Mouse (Mus musculus) splenic B cell, adult 2 months (primary cell): ENCODE measurements at regions not wholly inside any gene's neighbourhood (a gene's known extent, or its start where the extent isn't known, plus 50 kb on each side); places are given as distances from the start of the nearest gene placed in this dataset.

ENCODE experiments used
- DNase-seq: peaks from one replicate; pipeline ENCODE4 v3.0.0-alpha.2; 2011; ENCODE audit warnings: low read depth, low spot score
- H3K27me3 ChIP-seq: 2 replicates; pipeline ENCODE4 v1.6.1; 2012; ENCODE audit warnings: mild to moderate bottlenecking, low read length, moderate library complexity, mixed read lengths; ENCODE audit not compliant: control insufficient read depth, poor library complexity, insufficient read depth, severe bottlenecking
- H3K36me3 ChIP-seq: 2 replicates; pipeline ENCODE4 v1.6.1; 2012; ENCODE audit warnings: mild to moderate bottlenecking, low read length, moderate library complexity, mixed read lengths; ENCODE audit not compliant: control insufficient read depth, poor library complexity, insufficient read depth, severe bottlenecking

DNA sequence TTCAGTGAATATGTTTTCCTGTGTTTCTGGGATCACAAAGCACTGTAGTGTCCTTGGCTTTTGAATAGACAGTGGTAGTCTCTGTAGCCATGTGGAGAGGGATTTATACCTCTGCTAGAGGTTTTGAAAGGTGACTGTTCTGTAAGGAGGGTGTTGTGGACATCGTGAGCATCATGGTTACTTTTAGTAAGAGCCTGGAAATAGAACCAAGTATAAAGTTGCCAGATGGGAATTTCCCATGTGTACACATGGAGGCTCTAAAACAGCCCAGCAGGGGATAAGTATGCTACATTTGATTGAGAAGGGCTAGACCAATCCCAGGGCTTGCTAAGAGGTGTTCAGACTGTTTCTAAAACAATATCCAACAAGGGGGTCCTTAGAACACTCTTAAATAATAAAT, 51.5 kb upstream of the Raph1 start:
- DNase-seq: no peak
- no peaks in the 10 kb centered on the region for H3K36me3 ChIP-seq
- H3K27me3 ChIP-seq: no peaks in the 10 kb centered on the region

DNA sequence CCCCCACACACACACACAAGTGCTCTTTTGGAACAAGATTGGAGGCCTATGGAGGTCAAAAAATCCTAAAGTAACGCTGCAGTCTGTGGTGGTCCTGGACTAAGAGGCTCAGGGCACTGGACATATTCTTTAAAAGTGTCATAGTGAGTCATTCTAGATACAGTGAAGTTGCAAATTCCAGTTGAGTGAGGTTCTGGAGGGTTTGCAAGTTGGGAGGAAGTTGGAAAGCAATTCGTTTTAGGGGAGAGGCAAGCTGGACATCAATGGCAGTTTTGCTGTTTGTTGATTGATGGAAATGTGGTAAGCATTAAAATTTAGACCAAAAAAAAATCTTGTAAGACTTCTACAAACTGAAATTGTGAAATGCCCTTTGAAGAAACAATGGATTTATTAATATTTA, 50.0 kb upstream of the Raph1 start:
- no peaks in the 10 kb centered on the region for H3K36me3 ChIP-seq
- no peak for DNase-seq

More for the DNA sequence above, 50.0 kb upstream of the Raph1 start:
- H3K27me3 ChIP-seq: no peaks in the 10 kb centered on the region
